ENCODE assay signal across 22 mouse cellular contexts in the genomic region with DNA sequence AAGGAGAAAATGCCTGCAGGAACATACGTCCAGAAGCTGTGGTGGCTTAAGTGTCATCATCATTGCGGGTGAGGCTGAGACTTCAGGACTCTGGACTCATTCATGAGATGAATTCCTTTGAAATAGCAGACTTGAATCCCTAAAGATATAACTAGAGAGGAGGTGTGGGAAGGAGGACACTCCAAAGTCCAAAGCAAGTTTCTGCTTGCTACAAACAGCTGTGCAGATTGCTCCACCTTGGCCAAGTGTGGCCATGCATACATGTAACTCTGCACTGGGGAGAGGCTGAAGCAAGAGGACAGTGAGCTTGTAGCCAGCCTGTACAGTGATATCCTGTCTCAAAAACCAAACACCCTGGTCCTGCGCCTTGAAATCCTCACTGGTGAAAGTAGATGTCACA. TPM values are rescaled to one million over a fixed set of nuclear protein-coding genes. Genes with fewer than 3 reads are reported as not detected.
A peak's percentile ranks its signal among the peaks of the same experiment; 100 is the strongest.
DNase-seq lines count a peak whose midpoint lies in the region; ATAC-seq and TF ChIP-seq lines count a peak whose summit lies in the region.
"Had no signal": no experiment of that assay in that cellular context is flagged by ENCODE, and none has a peak within 500 bp of the region (broad histone marks: within the 10 kb centered on the region; RNA-seq: fewer than 3 reads in every experiment).

No protein-coding gene starts in this region.

- ATAC-seq in forebrain, embryonic 11.5 days (replicated peaks; ENCODE audit: low FRiP score): no peak
- no peak for ATAC-seq in forebrain, embryonic 15.5 days (replicated peaks)
- no peak for ATAC-seq in kidney, embryonic 15.5 days (replicated peaks; ENCODE audit: low FRiP score)
- ATAC-seq in intestine, embryonic 15.5 days: peak; percentile 92
- ATAC-seq: CD4-positive, CD25-positive, alpha-beta regulatory T cell, adult 4 months; forebrain, embryonic 16.5 days had no signal

- H3K4me2 ChIP-seq in forebrain, embryonic 11.5 days (ENCODE audit: low read depth, low read length, severe bottlenecking): no peak overlapping the region
- H3K4me2 ChIP-seq in forebrain, embryonic 15.5 days (replicated peaks): no peak overlapping the region
- H3K4me2 ChIP-seq in kidney, embryonic 15.5 days: no peak overlapping the region
- H3K4me2 ChIP-seq in intestine, embryonic 15.5 days (replicated peaks): no peak overlapping the region
- H3K4me2 ChIP-seq: embryonic facial prominence, embryonic 15.5 days; heart, embryonic 12.5 days had no signal

- WGBS in forebrain, embryonic 11.5 days: 89% methylated on average over 3 of the region's 3 CpGs
- 88% methylated on average over 3 of the region's 3 CpGs for WGBS in forebrain, embryonic 15.5 days
- WGBS in kidney, adult 2 months: 79% methylated on average over 3 of the region's 3 CpGs
- WGBS in kidney, embryonic 15.5 days: 91% methylated on average over 3 of the region's 3 CpGs
- 81% methylated on average over 3 of the region's 3 CpGs for WGBS in intestine, embryonic 15.5 days

- H3K4me3 ChIP-seq in forebrain, embryonic 11.5 days (ENCODE audit: low read depth, low read length): no peak overlapping the region
- no peak overlapping the region for H3K4me3 ChIP-seq in forebrain, embryonic 15.5 days
- no peak overlapping the region for H3K4me3 ChIP-seq in kidney, adult 2 months (ENCODE audit: insufficient read depth, low read depth, low read length)
- no peak overlapping the region for H3K4me3 ChIP-seq in kidney, embryonic 15.5 days (replicated peaks)
- H3K4me3 ChIP-seq in intestine, embryonic 15.5 days (replicated peaks): no peak overlapping the region
- H3K4me3 ChIP-seq: embryonic facial prominence, embryonic 15.5 days; erythroblast, embryonic 14.5 days; forebrain, embryonic 10.5 days; heart, embryonic 12.5 days; hindbrain, embryonic 10.5 days had no signal

- no peaks in the 10 kb centered on the region for H3K4me1 ChIP-seq in forebrain, embryonic 11.5 days (replicated peaks; ENCODE audit: control insufficient read depth, insufficient read depth, low read length)
- no peaks in the 10 kb centered on the region for H3K4me1 ChIP-seq in forebrain, embryonic 15.5 days
- no peaks in the 10 kb centered on the region for H3K4me1 ChIP-seq in kidney, adult 2 months (ENCODE audit: control insufficient read depth, insufficient read depth, low read length)
- H3K4me1 ChIP-seq in kidney, embryonic 15.5 days: no peaks in the 10 kb centered on the region
- H3K4me1 ChIP-seq in intestine, embryonic 15.5 days (replicated peaks): no peaks in the 10 kb centered on the region
- H3K4me1 ChIP-seq: embryonic facial prominence, embryonic 15.5 days; forebrain, embryonic 10.5 days; hindbrain, embryonic 10.5 days had no signal

- H3K36me3 ChIP-seq in forebrain, embryonic 11.5 days (ENCODE audit: control insufficient read depth, insufficient read depth, low read length): no peaks in the 10 kb centered on the region
- no peaks in the 10 kb centered on the region for H3K36me3 ChIP-seq in forebrain, embryonic 15.5 days
- no peaks in the 10 kb centered on the region for H3K36me3 ChIP-seq in kidney, adult 2 months (ENCODE audit: control insufficient read depth, insufficient read depth, low read length)
- no peaks in the 10 kb centered on the region for H3K36me3 ChIP-seq in kidney, embryonic 15.5 days
- no peaks in the 10 kb centered on the region for H3K36me3 ChIP-seq in intestine, embryonic 15.5 days
- H3K36me3 ChIP-seq: embryonic facial prominence, embryonic 15.5 days; forebrain, embryonic 10.5 days; G1E; heart, embryonic 12.5 days; hindbrain, embryonic 10.5 days had no signal

- no peak overlapping the region for H3K27ac ChIP-seq in forebrain, embryonic 11.5 days (ENCODE audit: low read depth, low read length)
- no peak overlapping the region for H3K27ac ChIP-seq in forebrain, embryonic 15.5 days (replicated peaks)
- H3K27ac ChIP-seq in kidney, adult 2 months (ENCODE audit: insufficient read depth, low read depth, low read length): no peak overlapping the region
- no peak overlapping the region for H3K27ac ChIP-seq in kidney, embryonic 15.5 days
- H3K27ac ChIP-seq in intestine, embryonic 15.5 days: no peak overlapping the region
- H3K27ac ChIP-seq: embryonic facial prominence, embryonic 15.5 days; forebrain, embryonic 10.5 days; hindbrain, embryonic 10.5 days had no signal

- H3K27me3 ChIP-seq in forebrain, embryonic 11.5 days (ENCODE audit: control insufficient read depth, insufficient read depth, low read length): no peaks in the 10 kb centered on the region
- no peaks in the 10 kb centered on the region for H3K27me3 ChIP-seq in forebrain, embryonic 15.5 days
- H3K27me3 ChIP-seq in kidney, adult 2 months (replicated peaks; ENCODE audit: control insufficient read depth, insufficient read depth, low read length): no peaks in the 10 kb centered on the region
- no peaks in the 10 kb centered on the region for H3K27me3 ChIP-seq in kidney, embryonic 15.5 days
- no peaks in the 10 kb centered on the region for H3K27me3 ChIP-seq in intestine, embryonic 15.5 days (replicated peaks)
- H3K27me3 ChIP-seq: embryonic facial prominence, embryonic 15.5 days; heart, embryonic 12.5 days had no signal

- H3K9ac ChIP-seq in forebrain, embryonic 11.5 days (ENCODE audit: low read length): no peak overlapping the region
- H3K9ac ChIP-seq in forebrain, embryonic 15.5 days (replicated peaks): no peak overlapping the region
- H3K9ac ChIP-seq in kidney, embryonic 15.5 days: no peak overlapping the region
- no peak overlapping the region for H3K9ac ChIP-seq in intestine, embryonic 15.5 days
- H3K9ac ChIP-seq: embryonic facial prominence, embryonic 15.5 days; heart, embryonic 12.5 days had no signal

- TF ChIP-seq CTCF in kidney, adult 2 months (conservative IDR thresholded peaks at IDR 0.05; ENCODE audit: insufficient read depth, insufficient read length, low read depth, low read length): no peak

- no peaks in the 10 kb centered on the region for H3K9me3 ChIP-seq in forebrain, embryonic 11.5 days (ENCODE audit: control insufficient read depth, low read length)
- H3K9me3 ChIP-seq in forebrain, embryonic 15.5 days: no peaks in the 10 kb centered on the region
- no peaks in the 10 kb centered on the region for H3K9me3 ChIP-seq in kidney, embryonic 15.5 days (replicated peaks)
- H3K9me3 ChIP-seq in intestine, embryonic 15.5 days: no peaks in the 10 kb centered on the region
- H3K9me3 ChIP-seq: embryonic facial prominence, embryonic 15.5 days; forebrain, embryonic 10.5 days; G1E; heart, embryonic 12.5 days; hindbrain, embryonic 10.5 days had no signal

- no peak for TF ChIP-seq POLR2A in kidney, adult 2 months (IDR thresholded peaks at IDR 0.05; ENCODE audit: low read depth, low read length)

- peak; percentile 9 for DNase-seq in forebrain, embryonic 11.5 days (ENCODE audit: low spot score)
- peak; percentile 71 for DNase-seq in kidney, adult 2 months
- peak; percentile 31 to 43 for DNase-seq in kidney, postnatal 36 days
- DNase-seq in spleen, adult 18-20 months: no peak
- DNase-seq: adrenal gland, adult 8-10 months; B cell, adult 2 months; cerebellum, adult 11 months; cerebellum, adult 8-10 months; cerebellum, postnatal 14 days; embryo, embryonic 11 days; gastrocnemius, postnatal 10 days had no signal

RNA-seq across cellular contexts. Expression of a gene that starts 7.9 kb away (rescaled TPM):
- polyA plus RNA-seq in forebrain, embryonic 11.5 days (2014; fragmentation: Nextera tagmentation; extraction: Ambion mirVana): 0.35 and 0.63 TPM in 2 replicates
- polyA plus RNA-seq in forebrain, embryonic 15.5 days (2015; fragmentation: Nextera tagmentation; extraction: Ambion mirVana): 0.37 and 0.51 TPM in 2 replicates
- polyA plus RNA-seq in kidney, adult 2 months (2012; rRNA removed): 2.8 and 5.3 TPM in 2 replicates
- 0.49 and 1.0 TPM in 2 replicates for polyA plus RNA-seq in kidney, embryonic 15.5 days (2015; fragmentation: Nextera tagmentation; extraction: Ambion mirVana)
- polyA plus RNA-seq in intestine, embryonic 15.5 days (2015; fragmentation: Nextera tagmentation; extraction: Ambion mirVana): 0.37 and 0.41 TPM in 2 replicates
- polyA plus RNA-seq: erythroblast, embryonic 14.5 days; G1E had no signal

RNA-seq across cellular contexts. Expression of a gene that starts 24.8 kb away (rescaled TPM):
- polyA plus RNA-seq in forebrain, embryonic 11.5 days (2014; fragmentation: Nextera tagmentation; extraction: Ambion mirVana): 22.8 and 23.8 TPM in 2 replicates
- polyA plus RNA-seq in forebrain, embryonic 15.5 days (2015; fragmentation: Nextera tagmentation; extraction: Ambion mirVana): 52.1 and 53.0 TPM in 2 replicates
- 0.75 and 0.84 TPM in 2 replicates for polyA plus RNA-seq in kidney, adult 2 months (2012; rRNA removed)
- polyA plus RNA-seq in kidney, embryonic 15.5 days (2015; fragmentation: Nextera tagmentation; extraction: Ambion mirVana): 12.7 and 15.8 TPM in 2 replicates
- polyA plus RNA-seq in intestine, embryonic 15.5 days (2015; fragmentation: Nextera tagmentation; extraction: Ambion mirVana): 7.1 and 9.0 TPM in 2 replicates
- polyA plus RNA-seq: erythroblast, embryonic 14.5 days; G1E had no signal

Comparison
In these comparisons a context has a peak if more than half of its experiments do, and no peak if none do; other contexts are left out.
1. DNase-seq: peak in forebrain, embryonic 11.5 days (single experiment), kidney, adult 2 months (single experiment) and kidney, postnatal 36 days (2 of 2); none in spleen, adult 18-20 months (0 of 2).